Mouse (Mus musculus) kidney, embryonic 16.5 days (tissue): ENCODE measurements at regions not wholly inside any gene's neighbourhood (a gene's known extent, or its start where the extent isn't known, plus 50 kb on each side); places are given as distances from the start of the nearest gene placed in this dataset.

ENCODE experiments used
- ATAC-seq: fragments of 200-750 bp; cut with Nextera tagmentation; 2 replicates; pipeline ENCODE4 v1.8.0; 2017; ENCODE audit warnings: moderate TSS enrichment; ENCODE audit not compliant: low FRiP score, low TSS enrichment
- H3K27ac ChIP-seq: fragments of 300-500 bp; sonication (generic); 2 replicates; pipeline ENCODE4 v1.5.1; 2014; ENCODE audit warnings: low read length
- H3K27me3 ChIP-seq: fragments of 300-500 bp; sonication (generic); 2 replicates; pipeline ENCODE4 v1.6.1; 2014; ENCODE audit warnings: low read length, control low read depth, mixed read lengths; ENCODE audit not compliant: insufficient read depth
- H3K36me3 ChIP-seq: fragments of 300-500 bp; sonication (generic); 2 replicates; pipeline ENCODE4 v1.6.1; 2014; ENCODE audit warnings: low read length, control low read depth, mixed read lengths; ENCODE audit not compliant: insufficient read depth
- H3K4me1 ChIP-seq: fragments of 300-500 bp; sonication (generic); 2 replicates; pipeline ENCODE4 v1.6.1; 2014; ENCODE audit warnings: low read length, control low read depth, mixed read lengths; ENCODE audit not compliant: insufficient read depth
- H3K4me2 ChIP-seq: fragments of 300-500 bp; sonication (generic); replicated peaks from 2 replicates; pipeline ENCODE4 v1.6.1; 2014; ENCODE audit warnings: low read depth, low read length
- H3K4me3 ChIP-seq: fragments of 300-500 bp; sonication (generic); 2 replicates; pipeline ENCODE4 v1.5.1; 2014; ENCODE audit warnings: mild to moderate bottlenecking, low read length
- H3K9ac ChIP-seq: fragments of 300-500 bp; sonication (generic); replicated peaks from 2 replicates; pipeline ENCODE4 v1.6.1; 2014; ENCODE audit warnings: low read length
- H3K9me3 ChIP-seq: fragments of 300-500 bp; sonication (generic); 2 replicates; pipeline ENCODE4 v1.6.1; 2016; ENCODE audit warnings: low read length, control low read depth
- WGBS: fragments of 180-500 bp; shearing (Covaris S2); extraction: QIAGEN DNeasy Blood & Tissue Kit; methylation state at CpG from one replicate; pipeline ENCODE4 v1.1.7; 2014; 5-methylcytosine and 5-hydroxymethylcytosine counted together

DNA sequence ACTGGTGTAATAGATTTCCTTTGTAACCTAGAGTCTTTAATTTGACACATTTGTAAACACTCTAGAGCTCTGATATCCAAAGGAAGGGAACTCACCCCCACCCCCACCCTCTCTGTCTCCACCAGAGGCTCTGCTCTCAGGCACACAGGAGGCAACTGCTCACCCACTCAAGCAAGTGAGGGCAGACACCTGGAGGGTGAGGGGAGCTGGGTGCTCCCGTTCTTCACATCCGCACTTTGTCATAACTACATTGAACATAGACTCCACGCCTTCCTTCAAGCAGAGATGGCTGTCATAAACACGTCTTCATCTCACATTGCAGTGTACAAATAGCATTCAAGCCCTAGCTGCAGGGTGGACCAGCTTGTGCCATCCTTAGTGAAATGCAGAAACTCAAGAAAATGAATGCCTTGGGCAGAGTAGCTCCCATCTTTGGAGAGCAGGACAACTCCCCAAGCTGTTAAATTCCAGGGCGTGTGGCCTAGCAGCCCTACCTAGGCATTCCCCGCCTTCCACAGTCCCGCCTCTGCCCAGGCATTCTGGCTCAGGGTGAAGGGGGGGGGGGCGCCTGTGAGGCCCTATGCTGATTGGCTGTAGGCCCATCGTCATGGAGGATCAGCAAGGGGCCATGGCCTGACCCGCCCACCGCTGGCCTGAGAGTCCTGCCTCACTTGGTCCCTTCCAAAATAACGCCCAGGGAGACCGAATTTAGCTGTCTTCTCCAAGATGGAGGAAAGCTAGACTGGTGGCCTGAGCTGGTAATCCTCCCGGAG is 72.9 kb downstream of the Psmg1 start:
- Histone ChIP-seq H3K4me1 (no peaks in the 10 kb centered on the region), H3K27me3 (no peaks in the 10 kb centered on the region), H3K4me2 (no peak overlapping the region), H3K4me3 (no peak overlapping the region), H3K9ac (no peak overlapping the region), H3K9me3 (no peaks in the 10 kb centered on the region), H3K36me3 (no peaks in the 10 kb centered on the region), H3K27ac (no peak overlapping the region)
- no peak for ATAC-seq
- 75% methylated on average over 14 of the region's 14 CpGs for WGBS

DNA sequence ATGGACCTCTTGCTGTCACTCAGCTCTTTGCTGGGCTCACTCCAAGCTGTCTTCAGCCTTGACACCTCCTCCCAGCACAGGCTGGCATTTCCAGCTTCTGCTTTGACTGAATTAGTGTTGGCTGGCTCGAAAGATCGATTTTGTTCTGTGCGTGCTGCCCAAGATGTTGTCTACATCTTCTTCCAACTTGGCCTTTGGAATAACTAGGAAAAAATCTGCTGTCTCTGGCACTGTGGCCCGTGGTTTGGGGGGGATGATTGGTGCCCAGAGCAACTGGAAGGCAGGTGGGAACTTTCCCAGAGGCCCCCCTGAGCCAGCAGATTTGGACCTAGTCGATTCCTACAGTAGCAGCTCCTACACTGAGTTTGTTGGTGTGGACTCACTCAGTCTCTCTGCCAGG is 76.9 kb downstream of the Psmg1 start:
- no peaks in the 10 kb centered on the region for H3K36me3 ChIP-seq
- no peaks in the 10 kb centered on the region for H3K27me3 ChIP-seq
- no peak for ATAC-seq
- H3K4me1 ChIP-seq = no peaks in the 10 kb centered on the region
- H3K9ac ChIP-seq = no peak overlapping the region
- H3K9me3 ChIP-seq = no peaks in the 10 kb centered on the region
- no peak overlapping the region for H3K4me2 ChIP-seq
- no peak overlapping the region for H3K4me3 ChIP-seq
- WGBS = 78% methylated on average over 5 of the region's 5 CpGs
- H3K27ac ChIP-seq = no peak overlapping the region

DNA sequence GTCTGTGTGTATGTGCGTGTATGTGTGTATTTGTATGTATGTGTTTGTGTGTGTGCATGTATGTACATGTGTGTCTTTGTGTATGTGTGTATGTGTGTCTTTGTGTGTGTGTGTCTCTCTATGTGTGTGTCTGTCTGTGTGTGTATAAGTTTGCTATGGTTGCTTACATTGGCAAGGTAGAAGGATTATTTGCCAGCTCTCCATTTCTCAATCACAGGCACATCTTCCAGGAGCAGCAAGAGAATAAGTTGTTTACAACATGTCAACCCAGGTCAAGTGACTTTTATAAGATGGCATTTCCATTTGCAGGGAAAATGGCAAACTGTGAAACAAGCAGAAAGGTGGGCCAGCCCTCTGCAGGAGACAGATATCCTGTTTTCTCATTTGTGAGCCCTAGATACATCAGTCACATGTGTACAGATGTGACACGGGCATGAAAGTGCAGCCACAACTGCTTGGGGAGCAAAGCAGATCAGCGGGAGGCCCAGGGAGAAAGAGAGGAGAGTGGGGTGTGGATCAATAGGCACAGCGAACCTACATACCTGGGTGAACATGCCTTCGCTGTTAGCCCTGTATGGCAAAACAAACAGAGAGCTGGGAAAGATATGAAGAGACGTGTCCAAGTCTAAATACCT is 86.1 kb downstream of the Psmg1 start:
- H3K9ac ChIP-seq = no peak overlapping the region
- no peaks in the 10 kb centered on the region for H3K27me3 ChIP-seq
- WGBS = 82% methylated on average over 6 of the region's 6 CpGs
- H3K4me1 ChIP-seq = no peaks in the 10 kb centered on the region
- H3K27ac ChIP-seq = no peak overlapping the region
- no peaks in the 10 kb centered on the region for H3K36me3 ChIP-seq
- no peaks in the 10 kb centered on the region for H3K9me3 ChIP-seq
- ATAC-seq = no peak
- no peak overlapping the region for H3K4me3 ChIP-seq
- H3K4me2 ChIP-seq = no peak overlapping the region

DNA sequence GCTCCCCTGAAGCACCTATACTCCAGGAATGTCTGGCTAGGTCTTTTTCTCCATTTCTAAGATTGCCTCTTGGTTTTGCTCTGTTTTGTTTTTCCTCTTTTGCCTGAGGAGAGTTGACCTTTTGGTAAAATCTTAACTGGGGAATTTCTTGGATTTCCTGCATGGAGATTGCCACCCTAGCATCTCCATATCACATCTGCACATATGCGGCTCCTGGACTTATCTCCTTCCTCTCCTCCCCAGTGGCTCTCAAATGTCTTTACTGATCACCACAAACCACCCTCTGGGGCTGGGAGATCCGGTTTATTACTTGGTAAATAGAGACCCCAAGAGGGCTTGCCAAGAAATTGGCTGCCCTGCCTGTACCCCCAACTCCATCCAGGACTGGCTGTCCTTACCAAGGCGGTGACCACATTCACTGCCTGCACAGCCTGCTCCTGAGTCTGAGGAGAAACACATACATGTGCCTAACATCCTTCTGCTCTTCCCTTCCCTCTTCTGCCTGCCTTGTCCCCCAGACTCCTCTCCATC is 87.3 kb downstream of the Psmg1 start:
- H3K4me3 ChIP-seq = no peak overlapping the region
- H3K27me3 ChIP-seq = no peaks in the 10 kb centered on the region
- no peak overlapping the region for H3K4me2 ChIP-seq
- 53% methylated on average over 3 of the region's 3 CpGs for WGBS
- ATAC-seq = no peak
- no peaks in the 10 kb centered on the region for H3K9me3 ChIP-seq
- no peaks in the 10 kb centered on the region for H3K4me1 ChIP-seq
- H3K27ac ChIP-seq = no peak overlapping the region
- no peak overlapping the region for H3K9ac ChIP-seq
- no peaks in the 10 kb centered on the region for H3K36me3 ChIP-seq

DNA sequence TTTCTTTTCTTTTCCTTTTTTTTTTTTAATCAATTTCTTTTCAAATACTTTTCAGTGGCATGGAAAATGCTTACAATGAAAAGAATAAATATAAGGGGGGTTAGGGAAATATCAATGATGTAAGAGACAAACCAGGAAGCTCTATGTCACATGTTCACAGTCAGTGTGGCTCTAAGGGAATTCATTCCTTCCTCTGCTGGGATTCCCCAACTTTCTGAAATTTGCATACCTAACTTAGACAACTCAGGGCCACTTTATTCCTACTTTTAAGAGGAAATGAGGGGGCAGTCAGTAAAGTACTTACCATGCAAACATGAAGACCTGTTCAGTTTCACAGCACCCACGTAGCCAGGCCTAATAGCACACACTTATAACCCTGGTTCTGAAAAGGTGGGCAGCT is 88.6 kb downstream of the Psmg1 start:
- Histone ChIP-seq H3K4me3 (no peak overlapping the region), H3K36me3 (no peaks in the 10 kb centered on the region), H3K4me2 (no peak overlapping the region), H3K27me3 (no peaks in the 10 kb centered on the region), H3K4me1 (no peaks in the 10 kb centered on the region), H3K27ac (no peak overlapping the region), H3K9ac (no peak overlapping the region), H3K9me3 (no peaks in the 10 kb centered on the region)
- ATAC-seq = no peak
- 81% methylated on average over 1 of the region's 1 CpGs for WGBS

DNA sequence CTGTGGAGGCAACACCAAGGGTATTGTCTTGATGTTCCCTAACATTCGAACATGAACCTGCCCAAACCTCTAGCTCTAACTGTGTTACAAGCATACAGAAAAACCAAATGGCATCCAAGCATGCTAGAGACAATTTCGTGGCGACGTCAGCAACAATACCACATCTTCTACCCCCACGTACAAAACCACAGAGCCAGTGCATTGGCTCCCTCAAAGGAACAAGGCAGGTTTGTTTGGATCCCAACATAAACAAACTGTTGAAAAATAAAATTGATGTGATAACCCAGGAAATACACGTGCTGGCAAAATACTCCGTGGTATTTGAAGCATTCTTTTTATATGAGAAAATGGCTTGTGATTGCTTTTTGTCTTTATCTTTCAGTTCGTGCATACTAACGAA is 89.4 kb downstream of the Psmg1 start:
- Histone ChIP-seq H3K9me3 (no peaks in the 10 kb centered on the region), H3K9ac (no peak overlapping the region), H3K27me3 (no peaks in the 10 kb centered on the region), H3K36me3 (no peaks in the 10 kb centered on the region), H3K4me3 (no peak overlapping the region), H3K4me2 (no peak overlapping the region), H3K4me1 (no peaks in the 10 kb centered on the region), H3K27ac (no peak overlapping the region)
- 71% methylated on average over 9 of the region's 9 CpGs for WGBS
- no peak for ATAC-seq

DNA sequence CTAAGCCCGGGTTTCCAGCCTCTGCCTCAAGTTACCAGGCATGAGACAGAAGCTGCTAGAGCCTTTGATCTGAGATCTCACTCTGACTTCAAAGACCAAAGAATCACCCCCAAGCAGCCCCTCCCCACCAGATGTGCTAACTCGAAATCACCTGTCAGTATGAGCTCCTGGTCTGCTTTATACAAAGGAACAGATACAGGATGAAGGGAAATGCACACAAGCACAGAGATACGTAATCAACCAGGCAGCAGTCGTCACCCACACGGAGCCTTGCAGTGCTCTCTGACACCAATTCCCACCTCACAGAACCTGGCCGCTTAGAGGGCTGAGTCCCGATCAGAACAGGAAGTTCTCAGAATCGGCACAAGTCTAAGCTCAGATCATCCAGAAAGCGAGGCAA is 90.6 kb downstream of the Psmg1 start:
- Histone ChIP-seq H3K4me1 (no peaks in the 10 kb centered on the region), H3K36me3 (no peaks in the 10 kb centered on the region), H3K9ac (no peak overlapping the region), H3K9me3 (no peaks in the 10 kb centered on the region), H3K4me3 (no peak overlapping the region), H3K4me2 (no peak overlapping the region), H3K27ac (no peak overlapping the region), H3K27me3 (no peaks in the 10 kb centered on the region)
- WGBS = 55% methylated on average over 9 of the region's 9 CpGs
- ATAC-seq = no peak

DNA sequence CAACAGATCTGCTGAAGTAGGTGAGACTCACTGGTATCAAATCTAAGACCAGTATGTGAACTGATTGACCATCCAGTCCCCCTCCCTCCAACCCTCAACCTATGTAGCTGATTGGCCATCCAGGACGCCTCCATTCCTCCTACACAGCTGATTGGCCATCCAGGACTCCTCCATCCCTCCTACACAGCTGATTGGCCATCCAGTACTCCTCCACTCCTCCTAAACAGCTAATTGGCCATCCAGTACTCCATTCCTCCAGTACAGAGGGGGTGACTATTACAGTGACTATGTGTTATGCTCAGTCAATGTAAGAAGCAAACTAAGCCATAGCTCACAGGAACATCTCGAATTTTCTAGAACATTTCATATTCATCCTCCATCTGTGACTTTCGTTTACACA is 91.1 kb downstream of the Psmg1 start:
- Histone ChIP-seq H3K36me3 (no peaks in the 10 kb centered on the region), H3K9me3 (no peaks in the 10 kb centered on the region), H3K9ac (no peak overlapping the region), H3K27me3 (no peaks in the 10 kb centered on the region), H3K4me2 (no peak overlapping the region), H3K4me1 (no peaks in the 10 kb centered on the region), H3K4me3 (no peak overlapping the region), H3K27ac (no peak overlapping the region)
- 83% methylated on average over 3 of the region's 3 CpGs for WGBS
- peak; percentile 23; the same call in 1 of the 2 replicates for ATAC-seq

DNA sequence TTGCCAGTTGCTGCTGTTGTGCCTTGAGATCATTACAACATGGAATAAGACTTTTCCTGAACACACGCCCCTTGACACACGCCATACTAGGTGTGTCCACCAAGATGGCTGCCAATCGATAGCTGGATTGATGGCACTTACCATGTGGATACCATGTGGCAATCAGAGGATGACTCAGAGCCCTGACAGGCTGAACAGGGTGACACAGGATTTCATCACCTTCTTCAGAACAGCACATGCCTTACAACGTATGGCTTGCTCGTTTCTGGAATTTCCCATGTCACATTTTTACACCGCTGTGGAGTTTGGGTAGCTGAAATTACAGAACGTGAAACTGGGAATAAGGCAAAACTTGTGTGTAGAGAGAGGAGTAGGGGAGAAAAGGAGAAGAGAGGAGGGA is 92.9 kb downstream of the Psmg1 start:
- no peak overlapping the region for H3K9ac ChIP-seq
- WGBS = 86% methylated on average over 7 of the region's 7 CpGs
- no peak overlapping the region for H3K4me2 ChIP-seq
- H3K4me1 ChIP-seq = no peaks in the 10 kb centered on the region
- no peak for ATAC-seq
- H3K4me3 ChIP-seq = no peak overlapping the region
- no peak overlapping the region for H3K27ac ChIP-seq
- no peaks in the 10 kb centered on the region for H3K9me3 ChIP-seq
- H3K27me3 ChIP-seq = no peaks in the 10 kb centered on the region
- no peaks in the 10 kb centered on the region for H3K36me3 ChIP-seq

DNA sequence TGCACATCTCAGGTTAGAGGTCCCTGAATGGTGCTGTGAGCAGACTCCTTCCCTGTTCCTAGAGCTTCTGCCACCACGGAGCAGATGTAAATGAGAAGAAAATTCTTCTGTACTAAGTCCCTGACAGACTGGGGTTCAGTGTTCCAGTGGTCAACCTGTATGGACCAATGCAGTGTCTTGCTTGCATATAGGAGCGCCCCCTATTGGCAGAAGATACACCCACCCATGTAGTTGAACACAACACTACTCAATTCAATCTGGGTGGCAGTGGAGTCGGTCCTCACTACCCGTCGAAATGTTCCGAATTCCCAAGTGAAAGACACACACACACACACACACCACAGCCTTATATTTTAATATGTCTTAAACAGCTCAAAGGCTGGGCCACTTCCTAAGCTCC is 94.6 kb downstream of the Psmg1 start:
- Histone ChIP-seq H3K36me3 (no peaks in the 10 kb centered on the region), H3K9ac (no peak overlapping the region), H3K4me3 (no peak overlapping the region), H3K27ac (no peak overlapping the region), H3K4me2 (no peak overlapping the region), H3K4me1 (no peaks in the 10 kb centered on the region), H3K9me3 (no peaks in the 10 kb centered on the region), H3K27me3 (no peaks in the 10 kb centered on the region)
- 77% methylated on average over 6 of the region's 6 CpGs for WGBS
- ATAC-seq = no peak
